Mouse (Mus musculus) common myeloid progenitor, adult 5-6 weeks (primary cell): Measurements from ENCODE around the gene Vmn1r124. TPM values are rescaled to one million over a fixed set of nuclear protein-coding genes. Genes with fewer than 3 reads are reported as not detected.
"Not testable (repeated sequence)": the region's sequence is repeated elsewhere in the genome, so short reads cannot be mapped to it uniquely, and the experiment has no call there.

Experiments used
- ATAC-seq: replicated peaks from 2 replicates; pipeline ENCODE4 v1.8.0; 2016; ENCODE audit warnings: low read depth, mild to moderate bottlenecking, moderate TSS enrichment, inconsistent platforms; ENCODE audit not compliant: poor library complexity, severe bottlenecking
- total RNA-seq: library from RNA; stranded (forward); fragments of 200-1000, 187-1606 nt; gene quantifications from 2 replicates; pipeline ENCODE4 v1.2.3, GENCODE M21; 2017

The Vmn1r124 gene
- not detected in 2 replicates for total RNA-seq

- not testable (repeated sequence) for ATAC-seq
Observed at GRCm38 (mm10) chr7:21260517-21260916, at the start of gene Vmn1r124. Vmn1r124 (minus strand) TSS chr7:21260617.

GRCm38 (mm10) chr7:21301367-21301766, 41.0 kb upstream of the Vmn1r124 start, which contains the start of gene Vmn1r126:
Vmn1r126 (minus strand) TSS chr7:21301467.
- ATAC-seq: not testable (repeated sequence)

- ATAC-seq: not testable (repeated sequence)
Observed at GRCm38 (mm10) chr7:21271879-21272278, 11.5 kb upstream of the Vmn1r124 start, which contains the start of gene Vmn1r125. Vmn1r125 (plus strand) TSS chr7:21272179.

Other genes starting within 250 kb of the Vmn1r124 start
- not detected in 2 replicates for gene Vmn1r119, start 248.2 kb downstream of the Vmn1r124 start, total RNA-seq
- gene Vmn1r120, start 206.8 kb downstream of the Vmn1r124 start, total RNA-seq: not detected in 2 replicates
- gene Vmn1r121, start 162.1 kb downstream of the Vmn1r124 start, total RNA-seq: not detected in 2 replicates
- not detected in 2 replicates for gene Vmn1r122, start 126.5 kb downstream of the Vmn1r124 start, total RNA-seq
- gene Vmn1r123, start 98.4 kb downstream of the Vmn1r124 start, total RNA-seq: not detected in 2 replicates
- not detected in 2 replicates for gene Gm5157, start 70.2 kb downstream of the Vmn1r124 start, total RNA-seq
- gene Vmn1r125, start 11.6 kb upstream of the Vmn1r124 start, total RNA-seq: not detected in 2 replicates
- gene Vmn1r126, start 40.9 kb upstream of the Vmn1r124 start, total RNA-seq: not detected in 2 replicates
- not detected in 2 replicates for gene Vmn1r127, start 59.2 kb upstream of the Vmn1r124 start, total RNA-seq
- not detected in 2 replicates for gene Vmn1r128, start 88.8 kb upstream of the Vmn1r124 start, total RNA-seq
- gene Vmn1r129, start 100.7 kb upstream of the Vmn1r124 start, total RNA-seq: not detected in 2 replicates
- gene Gm6882, start 172.1 kb upstream of the Vmn1r124 start, total RNA-seq: not detected in 2 replicates